Mouse (Mus musculus) gastrocnemius, adult 8-10 months (tissue): ENCODE measurements around the gene Arx. TPM values are rescaled to one million over a fixed set of nuclear protein-coding genes. Genes with fewer than 3 reads are reported as not detected.

ENCODE experiments used
- DNase-seq, 2 experiments: peaks; one replicate each; pipeline ENCODE4 v3.0.0; 2022; ENCODE audit warnings: low spot score in 2 of 2
- total RNA-seq, 4 experiments: library from RNA; stranded (reverse); gene quantifications; 2 replicates each; pipeline ENCODE4 v1.2.4; 2022

Arx gene
- total RNA-seq, 4 experiments from 2014 or later: 0.27 to 0.44 (median 0.34) TPM

DNA sequence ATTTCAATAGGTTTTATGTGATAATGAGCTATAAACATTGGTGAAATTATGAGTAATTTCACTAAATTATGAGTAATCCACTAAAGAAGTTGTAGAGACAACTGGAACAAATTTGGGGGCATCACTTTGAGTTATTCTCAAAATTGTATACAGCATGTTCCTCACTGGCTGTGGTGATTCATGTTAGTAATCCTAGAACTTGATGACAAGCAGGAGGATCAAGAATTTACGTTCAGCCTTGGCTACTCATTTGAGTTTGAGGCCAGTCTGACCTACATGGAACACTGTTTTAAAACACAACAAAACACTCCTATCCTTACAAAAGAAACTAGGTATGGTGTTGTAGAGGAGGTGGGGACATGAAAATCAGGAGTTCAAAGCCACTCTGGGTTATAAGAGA, 35.1 kb downstream of the Arx start:
- no peak for DNase-seq
